Mouse (Mus musculus) heart, embryonic 15.5 days (tissue): ENCODE data around the gene Snip1. TPM values are rescaled to one million over a fixed set of nuclear protein-coding genes. Genes with fewer than 3 reads are reported as not detected.

Experiments used
- polyA plus RNA-seq: library from polyadenylated mRNA; unstranded; fragments of >200 nt; fragmentation: Nextera tagmentation; extraction: Ambion mirVana; gene quantifications from 2 replicates; pipeline ENCODE4 v1.2.1, GENCODE M21; 2015

The Snip1 gene
- polyA plus RNA-seq, 1 experiment from 2014 or later: 16.1 TPM

Other genes starting within 250 kb of the Snip1 start
- gene Yrdc, start 216.0 kb upstream of the Snip1 start, polyA plus RNA-seq: 20.4 and 23.8 TPM in 2 replicates
- 40.3 and 43.9 TPM in 2 replicates for gene 1110065P20Rik, start 215.5 kb upstream of the Snip1 start, polyA plus RNA-seq
- gene Maneal, start 204.5 kb upstream of the Snip1 start, polyA plus RNA-seq: 0.16 TPM in 1 of 2 replicates, not detected in the other
- gene Epha10, start 185.8 kb upstream of the Snip1 start, polyA plus RNA-seq: 0.10 TPM in 1 of 2 replicates, not detected in the other
- gene 9930104L06Rik, start 129.6 kb upstream of the Snip1 start, polyA plus RNA-seq: 8.2 and 9.7 TPM in 2 replicates
- gene Cdca8, start 127.4 kb upstream of the Snip1 start, polyA plus RNA-seq: 106 and 111 TPM in 2 replicates
- gene Rspo1, start 80.2 kb upstream of the Snip1 start, polyA plus RNA-seq: 6.6 and 9.9 TPM in 2 replicates
- gene Gnl2, start 50.1 kb upstream of the Snip1 start, polyA plus RNA-seq: 52.1 and 55.6 TPM in 2 replicates
- gene Dnali1, start 969 bp upstream of the Snip1 start, polyA plus RNA-seq: 0.16 and 0.39 TPM in 2 replicates
- gene Meaf6, start 18.5 kb downstream of the Snip1 start, polyA plus RNA-seq: 36.7 and 38.0 TPM in 2 replicates
- gene Zc3h12a, start 61.2 kb downstream of the Snip1 start, polyA plus RNA-seq: 0.59 and 0.96 TPM in 2 replicates